ENCODE assay signal across 8 mouse cellular contexts in genomic region chr8:104339229-104339982, GRCm38 (mm10). TPM values are rescaled to one million over a fixed set of nuclear protein-coding genes. Genes with fewer than 3 reads are reported as not detected.
A peak's percentile ranks its signal among the peaks of the same experiment; 100 is the strongest.
DNase-seq lines count a peak whose midpoint lies in the region; ATAC-seq and TF ChIP-seq lines count a peak whose summit lies in the region.

Gene Cmtm3 (plus strand): TSS chr8:104339410.

- no peak; the same call in 1 of the 2 replicates for ATAC-seq in midbrain, embryonic 16.5 days

- no peaks in the 10 kb centered on the region; the same call in none of the 2 replicates for H3K4me1 ChIP-seq in liver, adult 2 months (ENCODE audit: control insufficient read depth, insufficient read depth, low read length)
- peaks cover 32% of the 10 kb centered on the region for H3K4me1 ChIP-seq in limb, embryonic 10.5 days
- H3K4me1 ChIP-seq in midbrain, embryonic 16.5 days (ENCODE audit: control insufficient read depth, insufficient read depth, low read length): peaks cover 8% of the 10 kb centered on the region

- H3K27ac ChIP-seq in liver, adult 2 months (replicated peaks; ENCODE audit: insufficient read depth, low read depth, low read length): peak within 1 kb of the TSS; percentile 69
- peak within 1 kb of the TSS; percentile 90 for H3K27ac ChIP-seq in limb, embryonic 10.5 days
- no peak within 1 kb of the TSS for H3K27ac ChIP-seq in midbrain, embryonic 16.5 days (ENCODE audit: low read length)

- no peaks in the 10 kb centered on the region for H3K9me3 ChIP-seq in limb, embryonic 10.5 days (replicated peaks)
- no peaks in the 10 kb centered on the region for H3K9me3 ChIP-seq in midbrain, embryonic 16.5 days (replicated peaks; ENCODE audit: control insufficient read depth, low read length, poor library complexity, severe bottlenecking)

- H3K9ac ChIP-seq in liver, adult 2 months (ENCODE audit: low read depth, low read length): peak within 1 kb of the TSS; percentile 47
- H3K9ac ChIP-seq in midbrain, embryonic 16.5 days (ENCODE audit: low read depth, low read length): peak within 1 kb of the TSS; percentile 73

- DNase-seq in liver, adult 2 months (ENCODE audit: extremely low read depth, low read depth, low spot score): peak; percentile 26
- DNase-seq in liver: no peak
- DNase-seq in adrenal gland, postnatal 10 days: peak; percentile 46
- peak; percentile 44 for DNase-seq in gastrocnemius, postnatal 25 days
- DNase-seq in induced T-regulatory cell, adult 2 months (ENCODE audit: low read depth): peak; percentile 23
- peak; percentile 32 for DNase-seq in limb, embryonic 10.5 days (ENCODE audit: low spot score)
- no peak for DNase-seq in frontal cortex, postnatal 14 days (ENCODE audit: low spot score in 2 of 2)

- no peaks in the 10 kb centered on the region for H3K79me2 ChIP-seq in liver, adult 2 months (ENCODE audit: control insufficient read depth, insufficient read depth, low read length)

- TF ChIP-seq CTCF in liver, adult 2 months (IDR thresholded peaks at IDR 0.05; ENCODE audit: low read depth, low read length): no peak

- H3K36me3 ChIP-seq in liver, adult 2 months (ENCODE audit: control insufficient read depth, insufficient read depth, low read length): no peaks in the 10 kb centered on the region
- no peaks in the 10 kb centered on the region for H3K36me3 ChIP-seq in limb, embryonic 10.5 days
- H3K36me3 ChIP-seq in midbrain, embryonic 16.5 days (ENCODE audit: control insufficient read depth, insufficient read depth, low read length): no peaks in the 10 kb centered on the region

- WGBS in liver, adult 2 months: 30% methylated on average over 16 of the region's 18 CpGs
- WGBS in limb, embryonic 10.5 days: 16% methylated on average over 18 of the region's 18 CpGs
- WGBS in midbrain, embryonic 16.5 days: 17% methylated on average over 16 of the region's 18 CpGs

- H3K27me3 ChIP-seq in liver, adult 2 months (ENCODE audit: control insufficient read depth, insufficient read depth, low read length): no peaks in the 10 kb centered on the region
- H3K27me3 ChIP-seq in limb, embryonic 10.5 days (ENCODE audit: low read depth, poor library complexity, severe bottlenecking): no peaks in the 10 kb centered on the region
- no peaks in the 10 kb centered on the region for H3K27me3 ChIP-seq in midbrain, embryonic 16.5 days (ENCODE audit: control insufficient read depth, insufficient read depth, low read depth, low read length)

- peak within 1 kb of the TSS; percentile 79 for H3K4me3 ChIP-seq in liver, adult 2 months (ENCODE audit: insufficient read depth, low read depth, low read length)
- H3K4me3 ChIP-seq in limb, embryonic 10.5 days: peak within 1 kb of the TSS; percentile 68
- peak within 1 kb of the TSS; percentile 56 for H3K4me3 ChIP-seq in midbrain, embryonic 16.5 days (ENCODE audit: low read depth, low read length)

- peak within 1 kb of the TSS; percentile 86 for H3K4me2 ChIP-seq in midbrain, embryonic 16.5 days (ENCODE audit: low read length)

- no peak for TF ChIP-seq POLR2A in liver, adult 2 months (IDR thresholded peaks at IDR 0.05; ENCODE audit: extremely low read depth, insufficient read depth, low read length)

RNA-seq across cellular contexts. Expression of gene Cmtm3, which starts in this region (rescaled TPM):
- total RNA-seq in liver, adult 2 months (2014; rRNA removed): 6.3 and 8.1 TPM in 2 replicates
- polyA plus RNA-seq in liver, adult 2 months (2012; rRNA removed): 12.1 and 24.6 TPM in 2 replicates
- total RNA-seq in adrenal gland, postnatal 10 days (2021): 10 to 100 TPM; 64.5 to 68.2 TPM
- total RNA-seq in gastrocnemius, postnatal 25 days (2021): 10 to 100 TPM in 1 of 2 experiments, 1 to 10 TPM in 1; 8.5 to 10.3 TPM
- 63.2 and 65.4 TPM in 2 replicates for polyA plus RNA-seq in limb, embryonic 10.5 days (2016; fragmentation: Nextera tagmentation; extraction: Ambion mirVana)
- 33.7 and 37.0 TPM in 2 replicates for polyA plus RNA-seq in midbrain, embryonic 16.5 days (2015; fragmentation: Nextera tagmentation; extraction: Ambion mirVana)

Comparison
In these comparisons a context has a peak if more than half of its experiments do, and no peak if none do; other contexts are left out.
1. DNase-seq: peak in liver, adult 2 months (single experiment), adrenal gland, postnatal 10 days (single experiment), gastrocnemius, postnatal 25 days (single experiment), induced T-regulatory cell, adult 2 months (single experiment) and limb, embryonic 10.5 days (single experiment); none in liver (single experiment) and frontal cortex, postnatal 14 days (0 of 2).
2. Peak in every context shown above with its lines, with median percentiles within 50 percentile points of each other: H3K4me3 ChIP-seq.